Mouse (Mus musculus) C2C12 (cell line): ENCODE results near the gene Lrp6. TPM values are rescaled to one million over a fixed set of nuclear protein-coding genes. Genes with fewer than 3 reads are reported as not detected.

Experiments
- H3K27me3 ChIP-seq: one replicate; pipeline ENCODE4 v1.6.1; 2011; ENCODE audit not compliant: control insufficient read depth, insufficient read depth, insufficient read length
- H3K36me3 ChIP-seq: one replicate; pipeline ENCODE4 v1.6.1; 2011; ENCODE audit not compliant: control insufficient read depth, insufficient read depth
- H3K4me3 ChIP-seq: one replicate; pipeline ENCODE4 v1.5.1; 2011; ENCODE audit warnings: mild to moderate bottlenecking, control low read depth; ENCODE audit not compliant: poor library complexity, insufficient read depth, severe bottlenecking
- H3K79me2 ChIP-seq: one replicate; pipeline ENCODE4 v1.6.1; 2011; ENCODE audit not compliant: control insufficient read depth, insufficient read depth
- H3K79me3 ChIP-seq: one replicate; pipeline ENCODE4 v1.6.1; 2011; ENCODE audit warnings: low read depth, control low read depth
- H3ac ChIP-seq: one replicate; pipeline ENCODE3; 2011; ENCODE audit warnings: low read depth; ENCODE audit not compliant: control insufficient read depth, insufficient read length
- CEBPB ChIP-seq: IDR thresholded peaks from one replicate; pipeline ENCODE4 v1.6.1; 2011; ENCODE audit warnings: low read depth, mild to moderate bottlenecking, control low read depth, moderate library complexity
- CTCF ChIP-seq: IDR thresholded peaks from one replicate; pipeline ENCODE4 v1.5.1; 2011; ENCODE audit not compliant: control insufficient read depth, insufficient read depth, insufficient read length
- FOSL1 ChIP-seq: IDR thresholded peaks from one replicate; pipeline ENCODE4 v1.8.0; 2011; ENCODE audit warnings: mild to moderate bottlenecking, low read length; ENCODE audit not compliant: poor library complexity, insufficient read depth, severe bottlenecking
- MAX ChIP-seq: IDR thresholded peaks from one replicate; pipeline ENCODE4 v1.6.1; 2011; ENCODE audit warnings: mild to moderate bottlenecking, control low read depth
- MYOD1 ChIP-seq: IDR thresholded peaks from one replicate; pipeline ENCODE4 v1.6.1; 2011; ENCODE audit warnings: low read depth; ENCODE audit not compliant: control insufficient read depth, insufficient read length
- MYOG ChIP-seq: IDR thresholded peaks from one replicate; pipeline ENCODE4 v1.6.1; 2011; ENCODE audit not compliant: control insufficient read depth, insufficient read length; ENCODE audit errors: extremely low read depth
- USF1 ChIP-seq: IDR thresholded peaks from one replicate; pipeline ENCODE4 v1.6.1; 2011; ENCODE audit warnings: low read depth, mild to moderate bottlenecking, control low read depth, moderate library complexity
- polyA plus RNA-seq: library from polyadenylated mRNA; unstranded; fragments of >200 nt; fragmentation: generic; extraction: Trizol; gene quantifications from one replicate; pipeline ENCODE4 v1.2.1, GENCODE M21; 2012; ENCODE audit warnings: missing spikeins

The Lrp6 gene
- polyA plus RNA-seq, 1 experiment = 5.9 TPM

DNA sequence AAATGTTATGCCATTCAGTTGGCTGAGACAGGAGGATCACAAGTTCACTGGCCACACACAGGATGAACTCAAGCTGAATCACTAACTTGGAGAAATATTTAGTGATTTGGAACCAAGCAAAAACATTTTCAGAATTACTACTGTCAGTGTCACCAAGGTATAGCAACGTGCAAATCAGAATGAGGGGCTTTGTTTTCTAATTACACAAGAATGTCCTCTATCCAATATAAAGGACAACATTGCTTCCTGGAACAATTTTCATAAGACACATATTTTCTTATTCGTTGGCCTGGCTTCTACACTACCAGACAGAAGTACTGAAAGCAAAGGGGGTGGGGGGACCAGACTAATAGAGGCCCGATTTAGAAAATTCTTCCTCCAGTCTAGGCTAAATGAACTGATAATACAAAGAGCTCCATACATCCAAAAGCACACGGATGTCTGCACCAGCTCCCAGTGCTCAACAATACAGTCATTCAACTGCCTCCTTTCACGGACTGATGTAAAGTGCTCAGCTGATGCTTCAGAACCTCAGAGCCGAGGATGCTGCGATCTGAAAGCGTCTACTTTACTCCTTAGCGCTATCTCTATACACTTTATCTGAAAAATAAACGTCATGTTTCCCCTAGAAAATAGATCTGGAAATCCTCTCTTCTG lies 29.2 kb downstream of the Lrp6 start:
- Histone ChIP-seq H3K79me2 (peaks cover 97% of the 10 kb centered on the region), H3K79me3 (peaks cover 43% of the 10 kb centered on the region), H3K36me3 (peaks cover 18% of the 10 kb centered on the region), H3ac (no peak overlapping the region), H3K4me3 (no peak overlapping the region), H3K27me3 (no peaks in the 10 kb centered on the region)
- TF ChIP-seq MAX = no peak
- no peak for TF ChIP-seq CTCF
- no peak for TF ChIP-seq USF1
- no peak for TF ChIP-seq MYOG
- no peak for TF ChIP-seq CEBPB
- no peak for TF ChIP-seq FOSL1
- no peak for TF ChIP-seq MYOD1

- Histone ChIP-seq H3K79me2 (peaks cover 97% of the 10 kb centered on the region), H3K79me3 (peaks cover 46% of the 10 kb centered on the region), H3K27me3 (no peaks in the 10 kb centered on the region), H3K4me3 (no peak overlapping the region), H3ac (no peak overlapping the region), H3K36me3 (peaks cover 6% of the 10 kb centered on the region)
- TF ChIP-seq CEBPB = no peak
- no peak for TF ChIP-seq CTCF
- no peak for TF ChIP-seq USF1
- no peak for TF ChIP-seq MYOD1
- TF ChIP-seq MAX = no peak
- TF ChIP-seq MYOG = no peak
- TF ChIP-seq FOSL1 = no peak
These were observed 31.6 kb downstream of the Lrp6 start for GRCm38 (mm10) chr6:134535169-134535568.

- Histone ChIP-seq H3K36me3 (peaks cover 6% of the 10 kb centered on the region), H3K79me2 (peaks cover 96% of the 10 kb centered on the region), H3K79me3 (peaks cover 51% of the 10 kb centered on the region), H3ac (no peak overlapping the region), H3K4me3 (no peak overlapping the region), H3K27me3 (no peaks in the 10 kb centered on the region)
- no peak for TF ChIP-seq CEBPB
- TF ChIP-seq FOSL1 = no peak
- no peak for TF ChIP-seq USF1
- TF ChIP-seq CTCF = no peak
- TF ChIP-seq MAX = no peak
- no peak for TF ChIP-seq MYOD1
- no peak for TF ChIP-seq MYOG
These were observed 33.7 kb downstream of the Lrp6 start for GRCm38 (mm10) chr6:134533021-134533420.

DNA sequence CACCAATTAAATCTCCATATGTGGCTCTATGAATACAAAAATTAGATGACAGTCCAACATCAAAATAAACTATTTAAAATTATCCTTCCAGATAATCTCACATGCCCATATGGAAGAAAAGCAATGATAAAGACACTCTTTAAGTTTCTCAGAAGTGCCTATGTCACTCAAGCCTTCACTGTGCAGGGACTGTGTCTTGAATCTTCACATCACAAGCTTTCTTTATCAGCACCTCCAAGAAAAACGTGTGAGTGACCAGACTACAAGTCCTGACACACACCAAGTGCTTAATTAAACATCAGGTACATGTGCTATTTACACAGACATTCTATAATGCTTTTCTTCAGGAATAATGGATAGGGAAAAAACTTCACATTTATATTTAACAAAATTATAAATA lies 34.8 kb downstream of the Lrp6 start:
- Histone ChIP-seq H3K27me3 (no peaks in the 10 kb centered on the region), H3K79me3 (peaks cover 62% of the 10 kb centered on the region), H3K36me3 (peaks cover 6% of the 10 kb centered on the region), H3ac (no peak overlapping the region), H3K79me2 (peaks cover 96% of the 10 kb centered on the region), H3K4me3 (no peak overlapping the region)
- no peak for TF ChIP-seq MYOG
- TF ChIP-seq CTCF = no peak
- no peak for TF ChIP-seq MAX
- no peak for TF ChIP-seq FOSL1
- no peak for TF ChIP-seq CEBPB
- no peak for TF ChIP-seq USF1
- TF ChIP-seq MYOD1 = no peak

DNA sequence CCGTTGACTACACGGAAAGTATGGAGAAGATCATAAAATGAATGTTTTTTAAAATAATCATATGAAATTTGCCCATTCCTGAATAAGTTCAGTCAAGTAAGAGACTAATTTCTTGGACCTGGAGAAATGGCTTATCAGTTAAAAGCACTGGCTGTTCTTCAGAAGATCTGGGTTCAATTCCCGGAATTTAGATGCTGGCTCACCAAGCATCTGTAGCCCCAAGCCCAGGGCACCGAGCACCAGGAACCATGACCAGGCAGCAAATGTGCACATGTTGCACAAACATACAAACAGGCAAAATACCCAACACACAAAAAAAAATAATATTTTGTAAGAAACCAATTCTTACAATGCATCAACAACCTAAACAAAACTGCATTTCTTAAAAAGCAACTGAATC lies 37.4 kb downstream of the Lrp6 start:
- H3K27me3 ChIP-seq = no peaks in the 10 kb centered on the region
- peaks cover 65% of the 10 kb centered on the region for H3K79me3 ChIP-seq
- H3ac ChIP-seq = no peak overlapping the region
- TF ChIP-seq USF1 = no peak
- no peak for TF ChIP-seq FOSL1
- no peak for TF ChIP-seq MAX
- no peak for TF ChIP-seq CEBPB
- TF ChIP-seq MYOD1 = no peak
- no peak for TF ChIP-seq CTCF
- TF ChIP-seq MYOG = no peak
- no peak overlapping the region for H3K4me3 ChIP-seq
- no peaks in the 10 kb centered on the region for H3K36me3 ChIP-seq
- H3K79me2 ChIP-seq = peaks cover 99% of the 10 kb centered on the region

DNA sequence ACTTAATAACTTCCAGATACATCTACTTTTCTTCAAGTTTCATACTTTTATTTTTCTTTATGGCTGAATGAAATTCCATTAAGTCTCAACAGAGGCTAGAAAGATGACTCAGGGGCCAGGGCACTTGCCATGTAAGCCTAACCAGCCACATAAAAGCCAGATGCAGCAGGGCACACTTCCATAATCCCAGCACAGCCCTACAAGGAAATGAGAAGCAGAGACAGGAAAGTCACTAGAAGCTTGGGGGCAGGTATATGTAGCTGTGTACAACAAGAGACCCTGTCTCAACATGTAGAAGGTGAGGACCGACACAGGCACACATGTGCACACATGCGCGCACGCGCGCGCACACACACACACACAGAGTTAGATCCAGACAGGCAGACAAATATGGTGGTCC lies 38.4 kb downstream of the Lrp6 start:
- Histone ChIP-seq H3K79me3 (peaks cover 69% of the 10 kb centered on the region), H3K36me3 (no peaks in the 10 kb centered on the region), H3K4me3 (no peak overlapping the region), H3K79me2 (peaks cover 99% of the 10 kb centered on the region), H3K27me3 (no peaks in the 10 kb centered on the region), H3ac (no peak overlapping the region)
- no peak for TF ChIP-seq USF1
- TF ChIP-seq MYOD1 = no peak
- TF ChIP-seq CTCF = no peak
- no peak for TF ChIP-seq MAX
- no peak for TF ChIP-seq FOSL1
- TF ChIP-seq CEBPB = no peak
- no peak for TF ChIP-seq MYOG
